Mouse (Mus musculus) myocyte (in vitro differentiated cells): ENCODE measurements around the gene Bace1. TPM values are rescaled to one million over a fixed set of nuclear protein-coding genes. Genes with fewer than 3 reads are reported as not detected.
A peak's percentile ranks its signal among the peaks of the same experiment; 100 is the strongest.

Source experiments
- H3K27me3 ChIP-seq: one replicate; pipeline ENCODE4 v1.6.1; 2011; ENCODE audit not compliant: control insufficient read depth, insufficient read depth, insufficient read length
- H3K36me3 ChIP-seq: one replicate; pipeline ENCODE4 v1.6.1; 2011; ENCODE audit not compliant: control insufficient read depth, insufficient read depth
- H3K4me2 ChIP-seq: one replicate; pipeline ENCODE4 v1.6.1; 2011; ENCODE audit warnings: low read depth, control low read depth
- H3K4me3 ChIP-seq: one replicate; pipeline ENCODE4 v1.5.1; 2011; ENCODE audit warnings: mild to moderate bottlenecking, control low read depth, moderate library complexity
- H3K79me2 ChIP-seq: one replicate; pipeline ENCODE4 v1.6.1; 2011; ENCODE audit not compliant: control insufficient read depth, insufficient read depth
- H3ac ChIP-seq: one replicate; pipeline ENCODE4 v1.6.1; 2011; ENCODE audit not compliant: control insufficient read depth, insufficient read length
- CEBPB ChIP-seq: IDR thresholded peaks from 2 replicates; pipeline ENCODE4 v1.6.1; 2011; ENCODE audit warnings: mild to moderate bottlenecking, moderate library complexity; ENCODE audit not compliant: poor library complexity, insufficient read depth, severe bottlenecking
- E2F4 ChIP-seq: IDR thresholded peaks from one replicate; pipeline ENCODE4 v1.6.1; 2011; ENCODE audit warnings: mild to moderate bottlenecking, control low read depth, moderate library complexity; ENCODE audit not compliant: insufficient read depth
- MAX ChIP-seq: IDR thresholded peaks from one replicate; pipeline ENCODE4 v1.6.1; 2011; ENCODE audit warnings: low read depth, mild to moderate bottlenecking, control low read depth
- MYOD1 ChIP-seq, 3 experiments: IDR thresholded peaks; one replicate each; pipeline ENCODE4 v1.6.1; 2011; ENCODE audit warnings: control low read depth in 2 of 3, low read depth in 2 of 3, mild to moderate bottlenecking in 2 of 3, moderate library complexity in 1 of 3; ENCODE audit not compliant: insufficient read length in 2 of 3, control insufficient read depth in 1 of 3
- MYOG ChIP-seq, 3 experiments: IDR thresholded peaks; one replicate each; pipeline ENCODE4 v1.6.1; 2011; ENCODE audit warnings: control low read depth in 2 of 3, low read depth in 2 of 3, mild to moderate bottlenecking in 2 of 3; ENCODE audit not compliant: insufficient read length in 2 of 3, control insufficient read depth in 1 of 3, insufficient read depth in 1 of 3
- POLR2A ChIP-seq: IDR thresholded peaks from one replicate; pipeline ENCODE4 v1.6.1; 2011; ENCODE audit warnings: low read depth, mild to moderate bottlenecking, control low read depth, moderate library complexity; ENCODE audit not compliant: insufficient read length
- POLR2AphosphoS2 ChIP-seq: IDR thresholded peaks from one replicate; pipeline ENCODE4 v1.6.1; 2011; ENCODE audit warnings: low read depth, control low read depth; ENCODE audit not compliant: insufficient read length
- REST ChIP-seq: IDR thresholded peaks from one replicate; pipeline ENCODE4 v1.6.1; 2011; ENCODE audit warnings: mild to moderate bottlenecking, control low read depth, moderate library complexity; ENCODE audit not compliant: insufficient read depth, insufficient read length
- SRF ChIP-seq: IDR thresholded peaks from one replicate; pipeline ENCODE4 v1.6.1; 2011; ENCODE audit warnings: low read depth; ENCODE audit not compliant: control insufficient read depth, insufficient read length
- TCF12 ChIP-seq: IDR thresholded peaks from one replicate; pipeline ENCODE4 v1.6.1; 2011; ENCODE audit warnings: mild to moderate bottlenecking, control low read depth; ENCODE audit not compliant: poor library complexity, insufficient read depth, severe bottlenecking
- TCF3 ChIP-seq: IDR thresholded peaks from one replicate; pipeline ENCODE4 v1.6.1; 2011; ENCODE audit warnings: low read depth, control low read depth; ENCODE audit not compliant: insufficient read length
- USF1 ChIP-seq: IDR thresholded peaks from one replicate; pipeline ENCODE4 v1.6.1; 2011; ENCODE audit warnings: low read depth, mild to moderate bottlenecking, control low read depth, moderate library complexity
- polyA plus RNA-seq: library from polyadenylated mRNA; unstranded; fragments of >200 nt; fragmentation: generic; extraction: Trizol; gene quantifications from one replicate; pipeline ENCODE4 v1.2.1, GENCODE M21; 2012; ENCODE audit warnings: missing spikeins

Gene Bace1
- polyA plus RNA-seq, 1 experiment, result 14.5 TPM

DNA sequence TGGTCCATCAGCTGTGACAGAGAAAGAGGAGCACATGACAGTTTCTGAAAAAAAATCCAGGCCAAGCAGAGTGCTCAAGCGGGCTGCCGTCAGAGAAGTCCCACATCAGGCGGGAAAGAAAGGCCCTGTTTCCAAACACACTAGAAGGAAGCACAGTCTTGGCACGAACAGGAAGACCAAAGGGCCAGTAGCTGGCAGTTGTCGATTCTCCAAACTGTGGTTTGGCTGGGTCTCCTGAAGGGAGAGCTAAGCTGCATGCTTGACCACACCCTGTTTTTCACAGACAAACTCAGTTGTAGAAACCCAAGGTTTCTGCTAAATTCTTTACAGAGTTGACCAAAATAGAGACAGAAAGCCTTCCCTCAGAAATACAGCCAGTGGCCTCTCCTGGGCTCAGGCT, 42.7 kb upstream of the Bace1 start:
- TF ChIP-seq MYOD1 (IDR thresholded peaks at IDR 0.05; ENCODE audit: control insufficient read depth in 1 of 3, insufficient read length in 2 of 3, low read depth in 2 of 3) (peak in 1 of 3 experiments; percentile 10), SRF (no peak)
- Histone ChIP-seq H3ac (no peak overlapping the region), H3K27me3 (no peaks in the 10 kb centered on the region), H3K4me2 (no peak overlapping the region), H3K36me3 (no peaks in the 10 kb centered on the region), H3K4me3 (no peak overlapping the region), H3K79me2 (no peaks in the 10 kb centered on the region)

DNA sequence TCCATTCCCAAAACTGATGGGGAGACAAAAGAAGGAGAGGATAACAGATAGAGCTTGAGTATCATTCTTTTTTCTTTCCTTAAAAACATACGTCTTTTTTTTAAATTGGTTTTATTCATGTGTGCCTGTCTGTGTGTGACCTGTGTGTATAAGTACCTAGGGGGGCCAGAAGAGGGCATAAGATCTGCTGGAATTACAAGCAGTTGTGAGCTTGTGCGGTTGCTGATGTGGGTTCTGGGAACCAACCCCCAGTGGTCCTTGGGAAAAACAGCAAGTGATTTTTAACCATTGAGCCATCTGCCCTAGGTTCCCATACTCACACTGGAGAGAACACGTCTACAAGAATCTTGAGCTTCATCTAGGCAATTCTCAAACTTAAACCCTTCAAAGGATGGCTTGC, 41.1 kb upstream of the Bace1 start:
- H3ac ChIP-seq, result no peak overlapping the region
- no peak overlapping the region for H3K4me2 ChIP-seq
- H3K4me3 ChIP-seq, result no peak overlapping the region
- TF ChIP-seq E2F4 (no peak), MAX (no peak), SRF (no peak), MYOG (IDR thresholded peaks at IDR 0.05; ENCODE audit: control insufficient read depth in 1 of 3, insufficient read depth in 1 of 3, insufficient read length in 2 of 3, low read depth in 2 of 3) (no peak), POLR2AphosphoS2 (no peak)
- H3K27me3 ChIP-seq, result no peaks in the 10 kb centered on the region
- no peaks in the 10 kb centered on the region for H3K36me3 ChIP-seq
- no peaks in the 10 kb centered on the region for H3K79me2 ChIP-seq

DNA sequence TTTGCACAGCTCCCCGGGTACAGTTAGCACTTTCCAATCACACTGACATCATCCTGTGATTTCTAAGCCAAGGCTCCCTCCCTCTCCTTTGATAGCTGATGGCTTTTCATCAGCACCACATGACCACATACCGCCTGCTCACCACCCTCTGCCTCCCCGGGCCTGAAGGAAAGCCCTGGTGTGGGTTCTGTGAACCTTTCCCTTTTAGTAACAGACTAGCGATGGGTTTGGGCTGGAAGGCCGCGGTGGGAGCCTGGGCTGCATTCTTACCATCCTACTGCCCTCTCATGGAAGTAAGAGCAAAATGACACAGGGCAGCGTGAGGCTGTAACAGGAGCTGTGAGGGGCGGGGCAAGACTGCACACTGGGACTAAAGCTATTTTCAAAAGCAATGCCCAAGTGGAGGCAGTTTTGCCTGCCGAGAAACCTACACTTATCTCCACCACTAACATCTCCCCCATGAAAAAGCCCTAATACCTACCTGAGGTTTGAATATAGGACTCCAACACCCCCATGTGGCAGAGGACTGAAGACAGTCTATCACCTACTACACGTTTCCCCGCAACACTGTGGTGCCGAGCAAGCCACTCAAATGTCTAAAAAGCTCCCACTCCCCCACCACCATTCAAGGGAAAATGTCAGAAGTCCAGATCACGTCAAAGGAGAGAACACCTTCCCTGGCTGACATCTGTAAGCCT, 39.8 kb upstream of the Bace1 start:
- H3K36me3 ChIP-seq, result no peaks in the 10 kb centered on the region
- no peak overlapping the region for H3K4me3 ChIP-seq

DNA sequence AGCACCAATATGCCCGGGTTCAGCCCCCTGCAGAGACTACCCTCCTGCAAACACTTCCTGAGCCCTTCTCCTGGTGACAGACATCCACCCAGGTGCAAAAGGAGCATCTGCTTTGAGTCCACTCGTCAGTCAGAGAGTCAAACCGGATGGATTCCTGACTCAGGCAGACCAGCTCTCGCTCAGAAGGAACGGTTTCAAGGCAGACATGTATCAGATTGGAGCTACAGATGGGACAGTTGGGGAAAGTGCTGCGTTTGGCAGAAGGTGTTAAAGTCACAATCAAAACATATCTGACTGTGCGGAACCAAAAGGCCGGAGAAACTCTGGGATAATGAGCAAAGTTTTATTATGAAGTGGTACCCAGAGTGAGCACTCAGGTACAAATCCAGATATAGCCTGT, 39.0 kb upstream of the Bace1 start:
- TF ChIP-seq POLR2AphosphoS2, result no peak
- no peak for TF ChIP-seq CEBPB
- no peak for TF ChIP-seq MYOD1 (IDR thresholded peaks at IDR 0.05; ENCODE audit: control insufficient read depth in 1 of 3, insufficient read length in 2 of 3, low read depth in 2 of 3)
- no peak for TF ChIP-seq E2F4
- TF ChIP-seq SRF, result no peak
- no peak for TF ChIP-seq MAX
- TF ChIP-seq REST, result no peak
- TF ChIP-seq TCF3, result no peak
- TF ChIP-seq MYOG (IDR thresholded peaks at IDR 0.05; ENCODE audit: control insufficient read depth in 1 of 3, insufficient read depth in 1 of 3, insufficient read length in 2 of 3, low read depth in 2 of 3), result no peak
- TF ChIP-seq TCF12, result no peak
- no peaks in the 10 kb centered on the region for H3K27me3 ChIP-seq
- H3K36me3 ChIP-seq, result no peaks in the 10 kb centered on the region
- H3K4me2 ChIP-seq, result no peak overlapping the region
- no peak overlapping the region for H3ac ChIP-seq
- H3K79me2 ChIP-seq, result no peaks in the 10 kb centered on the region
- no peak overlapping the region for H3K4me3 ChIP-seq

More for the DNA sequence above, 39.8 kb upstream of the Bace1 start:
- H3K4me2 ChIP-seq, result no peak overlapping the region
- TF ChIP-seq POLR2AphosphoS2 (no peak), CEBPB (no peak), SRF (no peak), MAX (no peak), E2F4 (no peak), REST (no peak), USF1 (no peak)
- H3K79me2 ChIP-seq, result no peaks in the 10 kb centered on the region
- H3ac ChIP-seq, result no peak overlapping the region
- no peaks in the 10 kb centered on the region for H3K27me3 ChIP-seq

DNA sequence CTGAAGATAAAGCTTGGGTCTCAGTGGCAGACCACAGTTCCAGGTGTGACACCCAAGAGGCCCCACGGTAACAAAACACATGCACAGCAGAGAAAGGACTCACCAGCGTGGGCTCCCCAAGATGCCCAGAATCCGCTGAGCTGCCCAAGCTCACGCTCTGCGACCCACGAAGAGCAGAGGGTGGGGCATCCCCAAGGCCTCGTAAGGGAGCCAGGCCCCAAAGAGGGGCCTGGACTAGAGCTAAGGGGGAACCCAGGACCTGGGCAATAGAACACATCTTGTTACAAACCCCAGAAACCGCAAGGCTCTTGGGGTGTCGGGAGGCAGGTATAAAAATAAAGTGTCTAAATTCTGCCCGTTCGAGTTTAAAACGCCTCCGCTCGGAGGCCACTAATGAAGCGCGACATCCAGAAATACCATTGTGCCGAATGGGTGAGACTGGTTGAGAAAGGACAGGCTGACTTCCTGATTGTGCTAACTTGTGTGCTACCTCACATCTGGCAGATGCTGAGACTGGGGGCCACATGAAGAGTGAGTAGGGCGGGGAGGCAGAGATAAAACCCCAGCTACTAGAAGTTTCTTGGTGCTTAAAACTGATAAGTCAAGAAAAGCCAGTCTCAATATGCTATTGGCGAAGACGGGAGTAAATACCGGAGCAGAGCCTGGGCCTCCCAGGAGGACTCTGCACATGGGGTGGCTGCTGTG, 35.2 kb upstream of the Bace1 start:
- Histone ChIP-seq H3K4me3 (no peak overlapping the region), H3K36me3 (no peaks in the 10 kb centered on the region), H3K79me2 (no peaks in the 10 kb centered on the region), H3ac (no peak overlapping the region), H3K4me2 (no peak overlapping the region), H3K27me3 (no peaks in the 10 kb centered on the region)
- no peak for TF ChIP-seq MYOD1 (IDR thresholded peaks at IDR 0.05; ENCODE audit: control insufficient read depth in 1 of 3, insufficient read length in 2 of 3, low read depth in 2 of 3)
- TF ChIP-seq MYOG (IDR thresholded peaks at IDR 0.05; ENCODE audit: control insufficient read depth in 1 of 3, insufficient read depth in 1 of 3, insufficient read length in 2 of 3, low read depth in 2 of 3), result no peak
- TF ChIP-seq TCF3, result no peak
- no peak for TF ChIP-seq TCF12
- TF ChIP-seq CEBPB, result no peak
- no peak for TF ChIP-seq E2F4
- TF ChIP-seq POLR2A, result no peak
- TF ChIP-seq REST, result no peak
- TF ChIP-seq MAX, result no peak
- no peak for TF ChIP-seq POLR2AphosphoS2
- TF ChIP-seq USF1, result no peak
- TF ChIP-seq SRF, result no peak
